Mouse (Mus musculus): ENCODE data around the gene Ppp5c. TPM values are rescaled to one million over a fixed set of nuclear protein-coding genes. Genes with fewer than 3 reads are reported as not detected.

Ppp5c gene
- total RNA-seq, 2 experiments from 2014 or later: 150 to 153 TPM

DNA sequence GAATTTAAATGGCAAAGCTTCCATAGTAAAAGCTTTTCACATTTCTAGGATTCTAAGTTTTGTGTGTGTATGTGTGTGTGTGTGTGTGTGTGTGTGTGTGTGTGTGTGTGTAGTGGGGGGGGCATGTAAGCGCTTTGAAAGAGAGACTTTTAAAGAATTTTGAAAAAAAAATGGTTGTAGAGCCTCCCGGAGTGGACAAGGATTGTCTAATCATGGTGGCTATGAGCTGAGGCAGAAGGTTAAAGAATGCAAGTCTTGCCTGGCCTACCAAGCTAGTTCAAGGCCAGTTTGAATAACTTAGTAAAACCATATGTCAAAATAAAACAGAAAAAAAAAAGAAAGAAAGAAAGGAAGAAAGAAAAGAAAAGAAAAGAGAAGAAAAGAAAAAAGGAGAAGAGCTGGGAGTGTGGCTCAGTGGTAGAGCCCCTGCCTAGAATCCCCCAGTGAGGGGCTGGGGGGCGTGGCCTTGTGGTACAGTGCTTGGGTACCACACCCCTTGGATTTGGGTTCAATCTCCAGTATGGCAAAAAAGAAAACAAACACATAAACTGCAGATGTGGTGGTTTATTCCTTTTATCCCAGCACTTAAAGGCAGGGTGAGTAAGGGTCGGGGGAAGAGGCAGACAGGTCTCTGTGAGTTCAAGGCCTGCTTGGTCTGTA is 27.7 kb upstream of the Ppp5c start:
- no peak for DNase-seq (ENCODE audit: extremely low spot score in 1 of 2, low spot score in 1 of 2)

DNA sequence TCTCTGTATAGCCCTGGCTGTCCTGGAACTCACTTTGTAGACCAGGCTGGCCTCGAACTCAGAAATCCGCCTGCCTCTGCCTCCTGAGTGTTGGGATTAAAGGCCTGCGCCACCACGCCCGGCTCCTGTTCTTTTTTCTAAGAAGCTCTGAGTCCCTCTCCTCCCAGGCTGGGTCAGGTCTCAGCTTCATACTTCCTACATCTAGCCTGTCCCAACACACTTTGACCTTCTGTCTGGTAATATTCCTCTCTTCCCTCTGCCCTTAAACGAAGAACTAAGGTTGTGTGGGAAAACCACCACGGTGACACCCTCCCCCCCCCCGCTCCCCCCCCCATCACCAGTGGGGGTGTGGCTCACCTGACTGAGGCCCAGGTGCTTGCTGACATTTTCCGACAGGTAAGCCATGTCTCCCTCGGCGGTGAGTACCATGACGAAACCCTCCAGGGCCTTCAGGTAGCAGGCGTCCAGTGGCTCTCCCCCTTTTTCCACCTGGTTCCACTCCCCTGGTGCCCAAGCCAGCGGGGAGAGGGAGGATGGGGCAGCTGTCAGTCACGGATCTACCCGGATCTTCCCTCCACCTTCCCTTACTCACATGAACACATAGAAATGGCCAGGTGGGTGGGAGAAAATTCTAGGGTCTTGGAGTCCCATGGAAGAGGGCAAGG is 26.7 kb upstream of the Ppp5c start:
- DNase-seq (ENCODE audit: extremely low spot score in 1 of 2, low spot score in 1 of 2): no peak

DNA sequence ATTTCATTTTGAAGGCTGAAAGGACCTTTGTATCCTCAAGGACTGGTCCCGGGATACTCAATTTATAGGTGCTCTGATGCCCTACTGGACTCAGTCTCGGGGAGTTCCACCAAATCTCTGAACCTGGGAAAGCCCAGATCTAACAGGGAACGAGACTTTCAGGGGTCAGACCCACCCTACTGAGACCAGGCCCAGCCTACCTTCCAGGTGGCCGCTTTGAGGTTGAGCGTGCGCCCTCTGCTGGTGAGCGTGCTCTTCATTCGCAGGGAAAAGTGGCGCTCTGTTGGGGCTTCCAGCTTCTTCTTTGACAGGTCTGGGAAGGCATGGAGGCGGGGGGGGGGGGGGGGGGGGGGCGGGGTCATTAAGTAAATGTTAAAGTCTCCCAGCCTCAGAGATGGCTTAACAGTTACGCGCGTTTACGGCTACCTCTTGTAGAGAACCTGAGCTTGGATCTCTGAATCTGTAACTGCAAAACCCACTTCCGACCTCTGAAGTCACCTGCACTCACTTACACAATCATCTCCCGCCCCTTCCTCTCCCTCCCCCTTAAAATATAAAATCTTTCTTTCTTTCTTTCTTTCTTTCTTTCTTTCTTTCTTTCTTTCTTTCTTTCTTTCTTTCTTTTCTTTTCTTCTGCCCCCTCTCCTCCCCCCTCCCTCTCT is 23.3 kb upstream of the Ppp5c start:
- peak; percentile 61 to 82 for DNase-seq (ENCODE audit: extremely low spot score in 1 of 2, low spot score in 1 of 2)

DNA sequence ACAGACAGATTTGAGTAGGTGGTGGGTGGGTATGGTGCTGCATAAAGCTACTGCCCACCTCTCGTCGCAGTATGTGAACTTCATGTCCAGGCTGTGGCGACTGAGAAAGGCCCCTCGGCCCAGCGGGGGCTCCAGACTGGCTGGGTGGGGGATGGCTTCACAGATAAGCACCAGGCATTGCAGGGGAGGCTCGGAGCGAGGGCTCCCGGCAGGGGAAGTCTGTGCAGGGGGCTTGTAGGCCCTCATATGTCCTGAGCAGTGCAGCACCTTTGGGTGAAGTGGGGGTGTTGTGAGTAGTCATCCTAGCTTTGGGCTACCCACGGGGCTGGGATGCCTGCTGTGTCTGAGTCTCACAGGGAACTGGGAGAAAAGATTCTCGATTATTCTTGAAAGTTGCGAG is 22.8 kb upstream of the Ppp5c start:
- DNase-seq (ENCODE audit: extremely low spot score in 1 of 2, low spot score in 1 of 2): no peak

DNA sequence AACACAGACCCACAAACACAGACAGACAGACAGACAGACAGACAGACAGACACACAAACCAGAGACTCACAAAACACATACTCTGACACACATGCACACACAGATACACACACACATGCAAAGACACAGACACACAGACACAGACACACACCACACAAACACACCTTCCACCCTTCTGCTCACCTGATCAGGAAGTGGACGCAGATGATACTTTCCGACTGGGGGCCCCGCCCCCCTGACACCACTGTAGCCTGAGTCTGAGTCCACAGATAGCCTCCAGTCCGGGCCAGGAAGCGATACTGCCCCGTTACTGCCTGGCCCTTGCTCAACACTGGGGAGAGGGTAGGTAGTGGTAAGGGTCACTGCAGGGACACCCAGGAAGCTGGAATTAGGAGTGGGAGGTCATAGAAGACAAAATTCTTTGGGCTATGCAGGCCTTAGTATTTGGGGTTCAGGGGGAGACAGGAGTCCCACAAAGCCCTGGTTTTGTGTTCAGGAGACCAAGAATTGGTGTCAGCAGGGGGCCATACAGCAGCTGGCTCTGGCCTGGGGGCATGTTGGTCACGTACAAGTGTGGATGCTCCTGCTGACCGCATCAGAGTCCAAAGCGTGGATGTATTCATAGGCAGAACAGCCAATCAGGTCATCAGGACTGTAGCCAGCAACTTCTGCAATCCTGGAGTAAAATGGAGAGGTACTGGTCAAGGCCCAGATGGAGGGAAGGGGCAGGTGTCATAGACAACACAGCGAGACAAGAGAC is 20.9 kb upstream of the Ppp5c start:
- no peak for DNase-seq (ENCODE audit: extremely low spot score in 1 of 2, low spot score in 1 of 2)

DNA sequence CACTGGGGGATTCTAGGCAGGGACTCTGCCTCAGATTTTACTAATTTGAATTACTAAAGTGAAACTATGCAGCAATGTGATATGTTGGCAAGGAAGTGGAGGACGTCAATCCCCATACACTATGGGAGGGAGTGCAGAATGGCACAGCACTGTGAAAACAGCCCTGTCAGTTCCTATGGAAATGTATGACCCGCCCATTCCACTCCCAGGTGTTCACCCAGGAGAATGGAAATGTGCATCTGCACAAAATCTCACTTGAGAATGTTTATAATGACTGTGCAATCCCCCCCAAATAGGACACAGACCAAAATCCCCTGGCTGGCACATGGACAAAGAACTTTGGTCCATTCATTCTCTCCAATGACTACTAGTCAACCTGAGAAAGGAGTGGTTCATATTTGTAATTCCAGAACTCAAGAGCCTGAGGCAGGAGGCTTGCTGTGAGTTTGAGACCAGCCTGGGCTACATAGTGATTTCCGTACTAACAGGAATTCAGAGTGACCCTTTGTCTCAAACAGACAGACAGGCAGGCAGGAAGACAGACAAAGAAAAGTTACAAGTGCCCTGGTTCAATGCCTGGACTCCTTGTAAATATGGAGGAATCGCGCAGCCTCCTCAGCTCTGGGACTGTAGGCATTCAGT is 19.4 kb upstream of the Ppp5c start:
- DNase-seq (ENCODE audit: extremely low spot score in 1 of 2, low spot score in 1 of 2): no peak

DNA sequence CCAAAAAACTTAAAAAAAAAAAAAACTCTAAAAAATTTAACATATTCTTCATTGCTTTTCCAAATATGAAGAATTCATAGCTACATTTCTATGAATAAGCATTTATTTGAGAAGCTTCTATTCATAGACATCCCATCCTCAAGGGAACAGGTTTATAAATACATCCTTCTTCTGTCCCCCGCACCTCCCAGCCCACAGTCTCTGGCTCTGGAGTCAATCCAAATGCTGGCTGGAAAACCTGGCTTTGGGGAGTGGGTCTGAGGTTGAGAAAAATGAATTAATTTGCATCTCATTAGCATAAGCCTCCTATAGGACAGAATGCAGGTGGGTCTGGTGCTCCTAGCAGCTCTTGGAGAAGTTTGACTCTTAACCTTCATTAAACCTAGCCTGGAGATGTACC is 18.0 kb upstream of the Ppp5c start:
- no peak for DNase-seq (ENCODE audit: extremely low spot score in 1 of 2, low spot score in 1 of 2)

DNA sequence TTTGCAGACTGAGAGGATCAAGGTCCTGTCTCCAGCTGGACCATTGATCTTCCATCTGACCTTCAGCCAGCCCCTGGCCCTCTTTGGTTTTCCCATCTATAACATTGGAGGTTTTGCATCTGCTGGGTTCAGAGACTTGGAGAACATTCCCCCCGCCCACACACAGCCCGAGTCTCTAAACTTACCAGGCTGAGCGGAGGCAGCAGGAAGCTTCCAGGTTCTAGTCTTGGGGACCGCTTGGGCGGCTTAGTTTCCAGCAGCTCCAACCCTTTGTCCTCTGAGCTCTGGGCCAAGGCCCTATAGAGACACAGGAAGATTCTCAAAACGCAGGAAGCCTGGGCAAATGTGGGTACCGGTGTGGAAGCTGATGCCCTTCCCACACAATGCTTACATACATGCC is 11.6 kb upstream of the Ppp5c start:
- DNase-seq (ENCODE audit: extremely low spot score in 1 of 2, low spot score in 1 of 2): no peak

DNA sequence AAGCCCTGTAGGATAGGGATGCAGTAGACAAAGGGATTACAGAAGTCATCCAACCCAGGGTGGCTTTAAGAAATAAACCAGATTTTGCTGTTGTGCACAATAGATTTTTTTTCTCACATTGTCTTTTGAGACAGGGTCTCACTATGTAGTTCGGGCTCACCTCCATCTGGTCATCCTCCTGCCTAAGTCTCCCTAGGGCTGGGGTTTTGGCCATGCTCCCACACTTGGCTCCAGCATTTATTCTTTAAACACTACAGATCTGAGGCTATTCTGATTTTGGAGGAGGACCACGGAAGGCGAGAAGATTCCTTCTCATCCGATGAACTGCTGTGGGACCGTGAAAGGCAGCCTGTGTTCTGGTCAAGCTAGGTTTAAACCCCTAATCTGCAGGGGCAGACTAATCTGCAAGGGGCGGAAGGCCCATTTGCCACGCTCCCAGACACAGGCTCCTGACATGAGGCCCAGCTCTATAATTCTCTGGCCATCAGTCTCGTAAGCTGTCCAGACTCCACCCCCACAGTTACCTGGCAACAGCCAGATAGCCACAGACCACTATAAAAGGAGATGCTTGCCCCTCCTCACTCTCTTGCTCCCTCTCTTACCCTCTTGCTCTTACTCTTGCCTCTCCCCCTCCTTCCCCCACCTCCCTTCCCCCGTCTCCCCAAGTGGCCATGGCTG is 10.4 kb upstream of the Ppp5c start:
- DNase-seq (ENCODE audit: extremely low spot score in 1 of 2, low spot score in 1 of 2): no peak

DNA sequence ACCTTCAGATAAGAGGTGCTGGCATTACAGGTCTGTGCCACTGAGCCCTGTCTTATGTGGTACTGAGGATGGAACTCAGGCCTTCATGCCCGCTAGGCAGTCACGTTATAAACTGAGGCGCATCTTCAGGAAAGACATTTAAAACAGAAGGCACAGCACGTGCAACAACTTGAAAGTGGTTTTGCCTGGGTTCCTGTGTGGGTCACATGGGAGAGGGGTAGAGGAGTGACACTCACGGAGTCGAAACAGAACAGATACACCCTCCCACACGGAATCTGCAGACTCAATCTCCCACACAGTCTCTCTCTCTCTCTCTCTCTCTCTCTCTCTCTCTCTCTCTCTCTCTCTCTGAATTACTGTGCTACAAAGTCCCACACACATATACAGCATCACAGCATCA is 2.5 kb upstream of the Ppp5c start:
- no peak for DNase-seq (ENCODE audit: extremely low spot score in 1 of 2, low spot score in 1 of 2)

DNA sequence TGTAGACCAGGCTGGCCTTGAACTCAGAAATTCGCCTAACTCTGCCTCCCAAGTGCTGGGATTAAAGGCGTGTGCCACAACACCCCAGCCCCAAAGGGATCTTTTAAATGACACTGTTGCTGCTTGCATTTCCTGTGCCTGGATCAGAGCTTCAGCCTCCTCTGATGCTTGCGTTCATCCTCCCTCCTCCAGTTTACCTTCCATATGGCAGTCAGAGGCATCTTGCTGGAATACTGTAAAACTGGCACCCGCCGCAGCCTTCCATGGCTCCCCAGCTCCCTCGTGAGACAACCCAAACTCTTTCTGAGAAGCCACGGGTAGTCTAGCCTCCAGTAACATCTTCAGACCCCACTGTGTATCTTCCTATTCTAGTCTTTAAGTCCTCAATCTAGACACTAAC is 1.2 kb upstream of the Ppp5c start:
- DNase-seq (ENCODE audit: extremely low spot score in 1 of 2, low spot score in 1 of 2): no peak

DNA sequence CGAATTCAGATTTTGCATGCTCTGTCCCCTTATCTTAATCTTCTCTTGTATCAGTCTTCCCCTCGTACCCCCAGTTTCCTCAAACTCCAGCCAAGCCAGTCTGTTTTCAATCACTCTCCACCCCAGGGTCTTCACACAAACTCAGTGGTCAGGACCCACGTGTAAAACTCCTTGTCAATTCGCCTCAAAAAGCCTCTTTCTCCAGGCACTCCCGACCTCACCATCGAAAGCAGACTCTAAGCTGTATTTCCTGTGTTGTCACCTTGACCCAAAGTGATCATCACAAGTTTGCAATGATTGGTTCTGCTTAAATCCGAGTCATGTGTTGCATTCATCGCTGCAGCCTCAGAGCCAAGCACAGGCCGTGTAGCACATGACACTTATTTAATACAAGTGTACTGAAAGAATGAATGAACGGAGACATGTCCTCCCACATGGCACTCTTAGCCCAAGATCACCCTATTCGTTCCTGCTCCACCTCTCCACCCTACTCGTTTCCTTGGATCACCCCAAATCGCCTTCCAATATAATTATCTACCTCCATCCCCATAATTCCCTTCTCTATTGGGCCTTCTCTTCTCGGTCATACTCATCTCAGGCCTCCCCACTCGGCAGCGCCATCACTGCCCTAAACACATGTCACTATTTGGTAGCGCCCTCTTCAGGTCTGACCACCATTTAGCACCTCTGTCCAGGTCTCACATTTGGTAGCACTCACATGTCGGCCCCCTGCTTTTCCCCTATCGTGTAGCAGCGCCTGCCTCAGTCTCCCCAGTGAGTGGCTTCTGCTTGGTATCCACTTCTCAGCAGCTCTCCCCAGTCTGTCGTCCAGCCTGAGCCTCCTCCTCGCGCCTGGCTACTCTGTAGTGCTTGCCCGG is 775 bp downstream of the Ppp5c start:
- no peak for DNase-seq (ENCODE audit: extremely low spot score in 1 of 2, low spot score in 1 of 2)

DNA sequence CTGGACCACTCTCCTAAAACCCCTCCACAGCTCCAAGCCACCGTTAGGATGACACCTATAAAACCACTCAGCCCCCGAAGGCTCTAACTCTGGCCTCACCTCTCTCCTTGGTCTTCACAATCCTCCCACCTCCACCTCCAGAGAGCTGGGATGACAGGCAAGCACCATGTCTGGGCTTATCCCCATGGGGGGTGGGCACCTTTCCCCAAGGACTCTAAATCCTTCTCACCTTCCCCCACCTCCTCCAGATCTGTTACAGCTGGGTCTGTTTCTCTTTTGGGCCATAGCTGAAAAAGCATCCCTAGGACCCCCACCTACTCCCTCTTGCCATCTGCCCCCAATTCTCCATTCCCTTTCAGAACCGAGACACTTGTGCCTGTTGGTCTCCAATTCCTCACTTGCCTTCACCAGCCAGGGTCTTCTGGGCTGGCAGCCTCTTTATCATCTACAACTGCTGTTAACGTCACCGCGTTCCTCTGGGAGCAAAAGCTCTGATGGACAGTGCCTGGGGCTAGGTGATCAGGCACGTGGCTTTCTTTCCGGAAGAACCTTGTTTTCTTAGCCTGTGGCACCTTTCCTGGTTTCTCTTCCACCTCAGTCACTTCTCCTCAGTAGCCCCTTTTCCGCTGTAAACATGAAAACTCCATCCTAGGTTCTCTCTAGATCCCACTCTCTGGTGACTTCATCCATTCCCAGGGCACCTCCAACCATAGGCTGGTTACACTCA is 1.7 kb downstream of the Ppp5c start:
- no peak for DNase-seq (ENCODE audit: extremely low spot score in 1 of 2, low spot score in 1 of 2)

DNA sequence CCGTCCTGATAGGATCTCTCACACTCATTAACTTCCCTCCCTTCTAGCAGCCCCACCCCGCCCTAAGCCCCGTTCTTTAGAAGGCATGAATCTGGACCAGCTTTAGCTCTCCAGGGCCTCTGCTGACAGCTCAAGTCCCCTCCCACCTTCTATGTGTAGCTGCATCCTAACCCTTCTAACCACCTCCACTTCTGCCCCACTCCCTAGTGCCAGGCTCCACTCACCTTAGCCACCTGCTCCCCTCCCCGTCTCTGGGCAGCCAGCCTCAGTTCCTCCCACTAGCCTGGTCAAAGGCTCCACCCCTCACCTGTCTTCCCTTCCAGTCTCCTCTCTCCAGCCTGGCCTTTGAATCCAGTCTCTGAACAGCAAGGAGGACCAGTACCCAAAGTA is 2.2 kb downstream of the Ppp5c start:
- DNase-seq (ENCODE audit: extremely low spot score in 1 of 2, low spot score in 1 of 2): no peak

DNA sequence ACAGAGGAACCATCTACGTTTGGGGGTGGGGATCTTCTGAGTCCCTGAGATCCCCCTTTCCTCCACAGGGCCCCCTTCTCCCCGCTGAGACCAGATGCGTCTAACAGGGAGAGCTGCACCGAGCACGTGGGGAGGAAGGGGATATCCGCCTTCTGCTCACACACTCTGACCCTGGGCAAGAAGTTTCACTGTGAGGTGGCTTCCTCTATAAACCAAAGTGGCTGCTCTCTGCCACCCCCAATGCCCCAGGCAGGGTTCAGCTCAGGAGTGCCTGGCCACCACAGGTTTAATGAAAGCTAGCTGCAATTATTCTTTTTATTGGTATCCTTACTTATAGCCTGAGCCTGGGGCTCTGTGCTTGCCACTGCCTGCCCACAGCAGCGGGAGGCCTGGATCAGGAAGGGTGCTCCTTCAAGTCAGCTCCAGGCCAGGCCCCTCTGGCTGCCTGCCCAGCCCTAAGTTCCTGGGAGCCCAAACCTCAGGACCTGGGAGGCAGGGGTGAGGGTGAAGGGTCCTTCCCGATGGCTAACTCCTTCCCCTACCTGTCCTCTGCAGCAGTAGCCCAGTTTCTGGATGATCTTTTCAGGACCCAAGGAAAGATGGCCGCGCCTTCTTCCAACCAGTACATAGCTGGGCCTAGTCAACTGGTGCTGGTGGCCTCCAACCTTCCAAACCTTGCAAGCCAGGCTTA is 2.8 kb downstream of the Ppp5c start:
- no peak for DNase-seq (ENCODE audit: extremely low spot score in 1 of 2, low spot score in 1 of 2)

DNA sequence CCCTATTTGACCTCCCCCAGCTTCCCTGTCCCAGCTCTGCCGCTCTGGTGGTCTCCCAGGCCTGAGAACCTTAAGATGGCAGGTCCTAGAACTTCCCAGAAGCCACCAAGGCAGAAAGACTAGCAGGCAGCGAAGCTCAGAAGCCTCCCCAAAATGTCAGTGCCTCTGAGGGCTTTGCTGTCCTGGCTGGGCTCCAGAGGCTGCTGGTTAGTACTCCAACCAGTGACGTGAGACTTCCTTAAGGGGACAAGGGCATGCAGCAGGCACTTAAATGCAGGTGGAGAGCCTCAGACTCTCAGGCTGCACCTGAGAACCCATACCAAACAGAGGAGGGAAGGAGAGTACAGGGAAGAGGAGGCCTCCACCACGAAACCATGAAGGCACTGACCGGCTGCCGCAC is 3.6 kb downstream of the Ppp5c start:
- DNase-seq (ENCODE audit: extremely low spot score in 1 of 2, low spot score in 1 of 2): no peak

DNA sequence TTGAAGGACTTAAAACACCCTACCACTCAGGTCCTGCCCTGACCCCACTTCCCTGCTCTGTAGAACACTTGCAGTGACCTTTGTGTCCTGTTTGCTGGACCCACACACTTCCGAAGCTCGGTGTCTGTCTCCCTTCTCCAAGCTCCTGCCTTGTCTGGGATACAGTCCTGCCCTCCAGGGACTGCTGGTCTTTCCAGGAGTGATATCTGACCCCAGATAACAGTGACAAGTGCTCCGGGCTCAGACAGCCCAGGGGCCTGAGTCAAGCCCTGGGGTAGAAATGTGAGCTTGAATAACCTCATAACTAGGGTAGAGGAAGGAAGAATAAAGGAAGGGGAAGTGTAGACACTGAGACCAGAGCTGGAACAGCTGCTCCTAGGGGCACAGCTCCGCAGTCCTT is 4.0 kb downstream of the Ppp5c start:
- no peak for DNase-seq (ENCODE audit: extremely low spot score in 1 of 2, low spot score in 1 of 2)

DNA sequence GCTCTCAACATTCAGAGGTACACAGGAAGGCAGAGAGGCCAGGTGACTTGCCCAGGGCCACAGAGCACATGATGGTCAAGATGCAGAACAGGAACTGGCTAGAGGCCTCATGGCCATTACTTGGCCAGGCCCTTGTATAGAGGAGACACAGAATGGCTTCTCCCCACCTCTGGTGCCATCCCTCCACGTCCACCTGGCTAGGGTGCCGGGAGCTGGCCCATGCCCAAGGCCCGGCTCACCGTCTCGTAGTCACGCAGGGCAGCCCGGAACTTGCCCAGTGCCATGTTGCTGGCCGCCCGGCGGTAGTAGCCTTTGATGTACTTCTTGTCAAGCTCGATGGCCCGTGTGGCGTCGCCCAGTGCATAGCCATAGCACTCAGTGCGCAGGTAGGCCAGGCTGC is 5.5 kb downstream of the Ppp5c start:
- no peak for DNase-seq (ENCODE audit: extremely low spot score in 1 of 2, low spot score in 1 of 2)
